Mouse (Mus musculus): ENCODE results near the gene Id2.

Gene Id2

DNA sequence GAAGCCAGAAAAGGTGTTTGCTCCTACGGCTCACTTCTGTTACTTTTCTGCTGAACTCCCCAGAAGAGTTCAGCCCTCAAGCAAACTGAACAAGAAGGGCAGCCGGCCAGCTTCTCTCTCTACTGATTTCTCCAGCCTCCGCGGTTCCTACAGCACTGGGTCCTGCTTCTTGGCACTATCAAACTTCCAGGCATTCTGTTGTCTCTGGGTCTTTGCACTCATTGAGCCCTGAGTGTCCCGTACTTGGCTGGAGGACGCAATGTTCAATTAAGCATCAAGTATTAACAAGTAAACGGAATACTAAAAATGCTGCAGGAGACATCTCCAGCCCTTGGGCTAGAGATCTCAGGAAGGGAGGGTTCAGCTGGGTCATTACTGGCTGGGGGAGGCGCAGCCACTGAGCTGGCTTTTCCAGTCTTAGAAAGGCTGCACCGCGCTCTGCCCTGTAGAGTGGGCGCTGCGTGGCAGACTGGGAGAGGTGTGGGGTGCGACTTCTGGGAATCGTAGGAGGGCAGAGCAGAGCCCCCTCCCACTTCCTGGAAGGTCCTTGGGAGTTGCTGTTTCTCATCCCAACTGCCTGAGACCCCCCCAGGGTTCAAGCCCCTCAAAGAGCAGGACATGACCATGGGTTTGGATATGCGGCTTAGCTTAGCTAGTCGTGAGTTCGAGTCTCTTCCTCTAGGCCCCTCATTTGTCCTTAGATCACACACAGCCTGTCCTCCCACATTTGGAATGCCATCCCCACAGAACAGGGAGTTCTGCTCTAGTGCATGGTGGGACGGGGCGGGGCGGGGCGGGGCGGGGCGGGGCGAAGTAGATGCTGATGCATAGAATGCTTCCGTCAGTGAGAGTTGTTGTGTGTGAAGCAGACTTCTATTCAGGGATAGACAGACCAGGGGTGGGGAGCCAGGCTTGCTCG lies 13.4 kb downstream of the Id2 start:
- DNase-seq (ENCODE audit: low spot score) = no peak

DNA sequence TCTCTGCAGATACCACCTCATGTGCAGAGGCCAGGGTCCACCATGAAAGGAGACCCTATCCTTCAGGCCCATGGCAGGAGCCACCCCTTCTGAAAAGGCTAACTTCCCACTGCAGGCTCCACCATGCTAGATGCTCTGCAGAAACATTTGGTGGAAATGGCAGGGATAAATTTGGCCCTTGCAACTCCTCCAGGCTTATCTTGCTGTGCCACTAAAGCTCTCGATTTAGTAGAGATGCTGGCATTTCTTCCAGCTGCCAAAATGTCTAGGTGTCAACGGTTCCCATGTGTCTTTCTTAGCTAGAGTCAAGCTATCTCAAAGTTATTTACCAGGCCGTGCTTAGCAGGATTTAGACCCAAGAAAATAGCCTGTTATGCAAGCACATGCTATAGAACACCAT lies 22.6 kb downstream of the Id2 start:
- no peak for DNase-seq (ENCODE audit: low spot score)

DNA sequence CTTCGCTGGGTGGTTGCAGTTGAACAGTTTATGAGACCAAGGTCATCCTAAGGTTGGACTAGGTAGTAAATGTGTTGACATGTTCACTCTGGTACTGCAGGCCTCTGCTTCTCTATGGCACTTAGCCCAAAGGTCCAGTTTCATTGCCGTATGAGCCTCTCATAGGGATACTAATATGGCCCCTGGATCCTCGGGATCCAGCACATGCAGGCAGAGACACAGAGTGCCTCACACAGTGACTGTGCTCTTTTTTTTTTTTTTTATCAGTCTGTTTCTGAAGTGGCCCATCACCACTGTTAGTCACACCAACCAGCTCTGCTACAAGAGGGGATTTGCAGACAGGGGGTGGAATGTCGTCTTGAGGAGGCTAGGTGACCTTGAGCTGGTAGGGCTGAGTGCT lies 23.6 kb downstream of the Id2 start:
- DNase-seq (ENCODE audit: low spot score) = no peak

DNA sequence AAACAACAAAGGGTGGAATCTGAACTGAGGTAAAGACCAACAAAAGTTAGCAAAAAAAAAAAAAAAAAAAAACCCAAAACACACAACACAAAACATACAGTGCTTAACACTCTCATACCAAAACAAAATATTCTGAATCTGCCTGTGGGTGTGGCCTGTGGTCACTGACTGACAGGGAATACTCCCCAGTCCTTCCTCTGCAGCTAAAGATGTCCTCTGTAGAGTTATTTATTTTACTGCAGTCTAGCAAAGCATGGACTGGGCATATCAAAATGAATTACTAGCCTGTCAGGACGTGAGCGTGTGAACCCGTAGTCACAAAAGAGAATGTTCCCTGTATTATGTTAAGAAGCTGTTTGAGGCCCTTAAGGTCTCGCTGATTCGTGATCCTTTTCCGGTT lies 34.7 kb downstream of the Id2 start:
- DNase-seq (ENCODE audit: low spot score) = no peak

DNA sequence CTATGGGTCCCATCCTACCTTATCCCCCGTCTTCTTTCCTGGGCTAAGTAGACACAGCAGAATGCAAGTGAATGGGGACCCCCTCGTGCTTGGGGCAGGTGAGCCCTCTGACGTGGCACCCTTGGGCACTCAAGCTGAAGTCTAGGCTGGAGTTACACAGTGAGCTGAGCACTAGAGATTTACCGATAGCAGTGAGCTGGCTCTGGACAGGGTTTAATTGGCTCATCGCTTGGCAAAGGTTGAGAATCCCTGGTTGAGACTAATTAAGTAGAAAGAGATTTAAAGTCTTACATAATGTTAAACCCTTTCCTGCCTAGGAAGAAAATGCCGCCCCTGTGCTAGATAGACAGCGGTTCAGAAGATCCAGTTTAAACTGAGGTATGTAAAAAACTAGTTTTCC lies 36.0 kb downstream of the Id2 start:
- no peak for DNase-seq (ENCODE audit: low spot score)

DNA sequence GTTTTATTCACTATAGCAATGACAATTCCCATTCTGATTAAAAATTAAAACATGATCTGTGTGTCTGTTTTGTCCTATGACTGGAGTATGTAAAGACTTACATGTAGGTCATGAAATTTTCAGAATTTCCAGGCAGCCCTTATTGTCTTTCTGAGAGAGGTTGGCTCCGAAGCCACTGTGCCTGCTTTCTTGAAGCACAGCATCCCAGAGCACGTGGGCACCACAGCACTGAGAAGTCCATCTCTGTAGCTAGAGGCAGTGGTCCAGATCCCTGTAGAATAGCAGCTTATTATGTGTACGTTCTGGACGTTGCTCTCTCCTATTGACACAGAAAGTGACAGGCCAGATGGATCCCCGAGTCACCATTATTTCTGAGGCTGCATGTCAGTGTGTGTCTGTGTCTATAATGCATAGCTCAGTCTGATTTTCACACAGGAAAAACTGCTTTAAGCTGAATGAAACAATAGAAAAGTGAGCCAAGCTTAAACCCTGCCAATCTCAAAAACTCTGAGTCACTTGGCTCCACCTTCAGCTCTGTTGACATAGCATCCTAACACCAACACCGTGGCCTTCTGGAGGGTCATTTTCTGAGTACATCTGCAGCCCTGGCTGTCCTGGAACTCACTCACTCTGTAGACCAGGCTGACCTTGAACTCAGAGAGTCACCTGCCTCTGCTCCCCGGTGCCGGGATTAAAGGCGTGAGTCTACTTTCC lies 37.3 kb downstream of the Id2 start:
- no peak for DNase-seq (ENCODE audit: low spot score)

DNA sequence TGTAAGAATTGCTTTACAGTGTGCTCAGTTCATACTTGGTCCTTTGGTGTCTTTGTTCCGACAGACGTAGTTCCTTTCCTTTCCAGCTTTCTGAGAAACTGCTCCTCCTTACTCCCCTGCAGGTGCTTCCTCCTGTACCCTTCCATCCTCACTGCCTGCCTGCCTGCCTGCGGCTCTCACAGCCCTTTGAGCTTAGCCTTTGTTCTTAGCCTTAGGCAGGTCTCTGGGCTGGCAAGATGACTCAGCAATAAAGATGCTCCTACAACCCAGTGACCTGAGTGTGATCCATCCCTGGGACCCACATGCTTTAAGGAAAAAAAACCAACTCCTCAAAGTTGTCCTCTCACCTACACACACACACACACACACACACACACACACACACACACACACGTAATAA lies 42.0 kb downstream of the Id2 start:
- DNase-seq (ENCODE audit: low spot score) = no peak

DNA sequence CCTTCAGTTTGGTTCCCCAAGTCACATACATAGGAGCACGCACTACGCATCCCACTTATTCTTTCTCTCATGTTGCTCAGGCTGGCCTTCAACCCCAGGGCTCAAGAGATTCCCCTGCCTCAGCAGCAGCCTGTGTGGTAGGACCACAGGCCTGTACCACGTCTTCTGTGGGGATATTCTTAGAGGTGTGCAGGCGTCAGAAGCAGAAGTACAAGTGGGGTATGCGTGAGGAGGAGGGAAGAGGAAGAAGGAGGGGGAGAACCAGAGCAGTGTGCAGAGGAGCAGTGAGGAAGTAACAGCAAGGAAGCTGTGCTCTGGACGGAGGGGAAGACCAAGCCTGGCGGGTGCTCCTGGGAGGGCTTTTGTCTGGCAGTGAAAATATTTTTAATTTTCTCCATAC lies 42.4 kb downstream of the Id2 start:
- no peak for DNase-seq (ENCODE audit: low spot score)

DNA sequence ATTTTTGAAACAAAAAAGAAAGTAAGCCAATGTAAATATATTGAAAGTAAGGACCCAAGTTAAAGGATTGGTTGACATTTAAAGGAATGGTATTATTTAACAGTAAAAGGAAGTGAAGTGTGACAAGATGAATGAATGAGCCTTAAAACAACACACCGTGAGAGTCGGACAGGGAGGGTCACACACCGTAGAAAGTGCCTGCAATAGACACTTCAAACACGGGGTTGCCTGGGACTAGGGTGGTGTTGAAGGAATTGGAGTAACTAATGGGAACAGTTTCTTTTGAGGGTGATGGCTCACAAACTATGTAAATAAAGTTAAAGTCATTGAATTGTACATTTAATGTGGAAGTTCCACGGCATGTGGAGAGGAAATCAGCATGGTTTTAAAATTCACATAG lies 47.7 kb downstream of the Id2 start:
- no peak for DNase-seq (ENCODE audit: low spot score)

DNA sequence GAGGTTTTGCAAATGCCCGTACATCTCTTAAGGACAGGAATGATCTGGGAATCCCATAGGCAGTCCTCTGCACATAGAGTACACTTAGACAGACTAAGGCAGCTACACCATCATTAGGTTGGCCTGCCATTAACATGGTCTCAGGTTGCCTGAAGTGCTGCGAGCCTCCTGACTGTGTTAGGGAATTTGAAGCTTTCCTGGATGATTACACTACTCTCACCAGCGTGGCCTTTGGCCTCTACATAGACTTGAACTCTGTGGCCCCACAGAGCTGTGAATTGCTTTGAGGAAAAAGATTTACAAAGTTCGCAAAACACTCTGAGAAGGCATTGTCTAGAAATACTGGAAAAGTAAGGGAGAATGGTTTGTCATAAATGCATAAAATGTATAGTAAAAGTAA lies 52.4 kb downstream of the Id2 start:
- no peak for DNase-seq (ENCODE audit: low spot score)

DNA sequence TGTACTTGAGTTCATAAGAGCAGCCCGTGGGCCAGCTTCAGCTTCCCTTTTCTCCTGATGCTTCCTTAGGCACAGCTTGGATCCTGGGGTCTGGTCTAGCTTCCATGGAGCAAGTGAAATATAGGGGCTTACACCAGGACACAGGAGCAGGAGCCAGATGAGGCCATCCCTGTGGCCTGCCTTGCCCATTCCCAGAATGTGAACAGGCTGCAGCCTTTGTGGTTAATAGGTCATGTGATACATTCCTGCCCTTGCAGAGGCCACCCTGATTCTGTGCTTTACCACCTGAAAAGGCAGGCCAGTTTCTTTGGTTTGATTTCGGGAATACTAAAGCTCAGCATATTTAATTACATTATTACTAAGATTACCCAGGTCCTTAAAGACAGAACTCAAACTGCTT lies 52.9 kb downstream of the Id2 start:
- DNase-seq (ENCODE audit: low spot score) = no peak
